Mouse (Mus musculus): Measurements from ENCODE around the gene Arhgef40.
"Not testable (repeated sequence)": the region's sequence is repeated elsewhere in the genome, so short reads cannot be mapped to it uniquely, and the experiment has no call there.

The Arhgef40 gene

DNA sequence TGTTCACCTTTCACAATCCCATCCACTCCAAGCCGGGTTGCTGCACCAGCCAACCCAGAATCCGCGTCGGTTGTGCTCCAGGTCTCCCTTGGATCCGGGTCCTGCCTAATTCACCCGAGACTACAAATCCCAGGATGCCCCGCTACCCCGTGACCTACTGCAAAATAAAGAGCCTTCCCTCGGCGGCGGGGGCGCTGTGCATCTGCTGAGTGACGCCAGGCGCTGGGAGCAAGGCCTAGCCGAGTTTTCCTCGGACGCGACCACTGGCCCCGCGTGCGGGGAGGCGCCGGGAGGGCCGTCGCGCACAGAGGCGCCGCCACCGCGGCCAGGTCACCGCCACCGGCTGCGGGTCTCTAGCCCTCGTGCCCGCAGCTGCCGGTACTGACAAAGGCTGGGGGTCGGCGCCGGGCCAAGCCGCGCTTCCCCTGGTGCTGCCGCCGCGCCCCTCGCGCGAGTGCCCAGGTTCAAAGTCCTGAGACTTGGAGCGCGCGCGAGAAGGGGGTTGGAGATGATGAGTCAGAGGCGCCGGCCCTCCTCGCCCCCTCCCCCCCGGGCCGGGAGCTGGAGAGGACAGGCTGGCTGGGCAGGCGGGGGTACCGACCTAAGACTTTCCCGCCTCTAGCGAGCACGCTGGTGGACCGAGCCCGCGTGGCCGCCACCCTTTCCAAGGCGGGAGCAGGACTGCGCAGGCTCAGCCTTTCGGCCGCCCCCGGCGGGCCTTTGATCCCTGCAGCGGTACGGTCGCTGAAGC is 35.2 kb downstream of the Arhgef40 start:
- peak; percentile 98 for DNase-seq

DNA sequence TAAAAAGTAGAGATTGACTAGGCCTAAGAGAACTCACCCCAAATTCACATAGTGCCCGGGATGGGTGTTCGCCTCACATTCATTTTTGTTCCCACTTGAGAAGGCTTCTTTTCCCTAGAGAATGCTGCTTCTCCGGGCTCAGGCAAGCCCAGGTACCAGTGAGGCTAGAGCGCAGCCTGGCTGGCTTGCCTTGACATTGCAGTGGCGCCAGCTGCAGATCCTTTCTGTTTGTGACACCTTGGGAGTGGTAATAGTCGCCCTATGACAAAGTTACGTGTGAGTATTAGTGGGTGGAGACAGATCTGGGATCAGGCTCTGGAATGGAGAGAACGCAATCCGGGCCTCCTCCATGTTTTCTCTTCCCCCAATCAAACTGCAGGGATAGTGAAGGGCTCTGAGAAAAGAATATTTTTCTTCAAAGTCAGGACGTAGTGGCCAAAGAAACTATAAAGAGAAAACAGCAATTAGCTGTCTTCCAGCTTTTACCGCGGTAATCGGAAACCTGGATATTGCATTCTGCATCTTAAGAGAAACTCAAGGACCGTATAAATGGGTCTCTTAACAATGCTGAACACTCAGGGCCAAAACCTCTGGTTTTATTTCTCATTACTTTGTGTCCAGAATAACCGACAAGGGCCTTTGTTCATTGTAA is 36.1 kb downstream of the Arhgef40 start, which contains the start of gene Zfp219:
Zfp219 (minus strand) TSS at position 248 of the 652 bp plus-strand sequence.
- peak; percentile 86 to 90 for DNase-seq

DNA sequence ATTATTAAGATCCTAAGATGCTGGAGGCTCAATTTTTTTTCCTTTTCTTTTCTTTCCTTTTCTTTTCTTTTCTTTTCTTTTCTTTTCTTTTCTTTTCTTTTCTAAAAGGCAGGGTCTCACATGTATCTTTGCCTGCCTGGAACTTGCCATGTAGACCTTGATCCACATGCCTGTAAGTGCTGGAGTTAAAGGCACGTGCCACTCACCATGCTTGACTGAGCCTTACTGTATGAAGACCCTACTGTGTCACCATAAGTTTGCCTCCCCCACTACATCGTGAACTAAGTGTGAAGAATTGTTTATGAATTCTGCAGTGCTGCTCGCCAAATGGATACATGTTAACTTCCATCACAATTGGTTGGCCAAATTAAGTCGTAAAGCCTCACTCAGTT is 36.6 kb downstream of the Arhgef40 start:
- DNase-seq = no peak

DNA sequence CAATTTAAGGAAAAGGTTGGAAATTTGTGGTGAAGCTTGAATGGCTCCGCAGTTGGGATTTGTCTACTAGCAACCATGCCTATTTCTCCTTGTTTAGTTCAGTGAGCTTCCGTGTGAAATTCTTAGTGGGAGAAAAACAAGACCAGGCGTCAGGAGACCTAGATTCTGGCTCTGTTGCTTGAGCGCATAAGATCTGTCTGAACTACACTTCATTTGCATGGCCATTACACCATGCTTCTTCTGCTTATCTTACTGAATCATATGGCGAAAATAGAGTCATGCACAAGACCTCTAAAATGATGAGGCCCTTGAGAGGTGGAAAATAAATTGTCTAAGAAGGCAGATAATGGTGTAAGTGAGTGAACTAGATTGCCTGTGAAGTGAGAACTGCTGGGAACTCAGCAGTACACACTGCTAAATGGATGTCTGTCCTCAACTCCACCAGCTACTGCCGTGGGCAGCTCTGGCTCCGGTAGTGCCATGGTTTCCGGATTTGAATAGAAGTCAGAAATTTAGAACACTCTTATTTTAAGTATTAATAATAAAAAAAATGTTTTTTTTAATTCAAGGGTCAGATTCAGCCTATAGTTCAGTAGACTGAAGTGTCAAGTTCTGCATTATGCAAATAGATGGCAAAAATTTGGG is 37.2 kb downstream of the Arhgef40 start:
- DNase-seq = no peak

DNA sequence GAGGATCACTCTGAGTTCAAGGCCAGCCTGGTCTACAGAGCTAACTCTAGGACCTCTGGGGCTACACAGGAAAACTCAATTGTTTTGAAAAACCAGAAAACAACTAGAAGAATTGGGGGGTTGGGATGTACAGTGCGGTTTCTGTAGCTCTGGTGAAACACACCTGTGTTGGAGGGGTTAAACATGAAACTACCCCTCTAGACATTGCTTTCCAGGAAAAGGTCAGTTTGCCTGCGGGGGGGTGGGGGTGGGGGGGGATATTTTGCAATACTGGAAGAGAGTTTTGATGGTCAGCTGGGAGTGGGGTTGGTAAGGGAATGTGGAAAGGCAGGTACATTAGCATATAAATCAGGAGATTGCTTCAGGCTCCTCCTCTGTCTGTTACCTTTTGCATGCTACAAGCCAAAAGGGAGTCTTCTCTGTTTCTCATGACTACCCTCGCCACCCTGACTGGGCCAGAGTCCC is 37.8 kb downstream of the Arhgef40 start:
- no peak for DNase-seq

DNA sequence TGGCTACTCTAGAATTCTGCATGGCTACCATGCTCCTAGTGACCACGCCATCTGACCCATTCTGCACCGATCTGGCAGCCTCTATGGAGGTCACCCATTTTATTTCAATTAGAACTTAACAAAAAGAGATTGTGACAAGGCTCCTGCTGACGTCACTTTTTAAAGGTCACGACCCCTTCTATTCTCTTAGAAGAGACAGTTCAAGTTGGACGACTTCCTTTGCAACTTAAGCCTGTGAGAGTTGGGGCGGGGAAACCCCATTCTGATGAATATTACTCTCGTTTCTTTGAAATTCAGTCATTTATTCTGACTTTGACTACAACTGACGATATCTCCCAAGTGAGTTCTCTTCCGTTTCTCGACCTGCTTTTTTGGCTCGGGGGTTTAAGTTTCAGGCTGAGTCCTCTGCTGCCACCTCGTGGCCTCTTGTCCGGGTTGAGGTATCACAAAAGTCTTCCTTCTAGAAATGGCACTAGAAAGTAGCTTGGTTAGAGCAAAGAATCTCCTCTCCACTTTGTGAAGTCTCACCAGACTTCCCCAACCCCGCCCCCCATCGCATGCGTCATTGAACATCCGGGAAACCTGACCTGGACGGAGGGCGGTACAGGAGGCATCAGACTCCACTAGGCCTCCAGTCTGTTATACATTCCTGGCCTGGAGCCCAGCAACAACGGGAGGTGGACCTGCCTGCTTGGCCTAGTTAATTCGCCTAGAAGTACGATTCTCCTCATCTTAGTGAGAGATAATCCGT is 38.4 kb downstream of the Arhgef40 start:
- DNase-seq = peak; percentile 95 to 97

DNA sequence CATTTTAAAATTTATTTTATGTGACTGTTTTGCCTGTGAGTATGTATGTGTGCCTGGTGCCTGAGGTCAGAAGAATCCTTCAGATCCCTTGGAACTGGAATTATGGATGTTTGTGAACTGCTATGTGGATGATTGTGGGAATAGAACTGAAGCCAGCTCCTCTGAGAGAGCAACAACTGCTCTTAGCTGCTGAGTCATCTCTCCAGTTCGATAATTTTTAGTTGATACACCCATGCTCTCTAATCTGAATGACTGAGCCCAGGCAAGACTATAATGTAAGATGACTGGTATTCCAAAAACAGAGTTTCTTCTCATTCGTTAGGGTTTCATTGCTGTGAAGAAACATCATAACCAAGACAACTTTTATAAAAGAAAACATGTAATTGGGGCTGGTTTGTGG is 39.6 kb downstream of the Arhgef40 start:
- DNase-seq = no peak

DNA sequence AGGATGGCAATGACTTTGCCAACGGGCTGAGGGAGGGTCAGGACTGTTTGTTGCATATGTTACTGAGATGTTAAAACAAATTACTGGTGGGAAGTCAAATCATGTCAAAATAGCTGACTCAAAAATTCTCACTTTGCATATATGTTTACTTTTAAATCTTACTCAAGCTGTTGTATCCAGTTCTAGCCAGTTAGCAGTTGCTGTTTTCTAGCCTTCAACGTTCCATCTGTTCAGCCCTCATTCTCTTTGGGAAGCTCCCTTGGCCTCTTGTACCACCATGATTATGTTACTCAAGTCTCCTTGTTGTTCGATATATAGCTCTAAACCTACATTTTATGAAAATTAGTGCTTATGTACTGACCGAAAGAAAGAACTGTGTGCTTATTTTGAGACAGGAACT is 41.8 kb downstream of the Arhgef40 start:
- DNase-seq = no peak

DNA sequence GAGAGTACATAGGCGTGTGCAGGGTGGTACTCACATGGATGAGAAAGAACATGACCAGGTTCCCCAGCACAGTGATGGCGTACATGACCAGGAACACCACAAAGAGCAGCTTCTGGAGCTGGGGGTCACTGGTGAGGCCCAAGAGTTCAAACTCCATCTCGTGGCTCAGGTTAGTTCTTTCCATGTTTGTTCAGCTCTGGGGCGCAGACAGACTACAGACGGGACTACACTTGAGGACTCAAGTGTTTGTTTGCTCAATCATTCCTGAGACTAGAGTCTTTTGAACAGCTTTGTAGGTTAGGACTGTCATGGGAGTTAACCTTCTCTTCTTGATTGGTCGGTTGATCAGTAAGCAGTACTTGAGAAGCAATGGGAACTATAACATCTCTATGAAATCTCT is 51.4 kb downstream of the Arhgef40 start:
- DNase-seq = no peak

DNA sequence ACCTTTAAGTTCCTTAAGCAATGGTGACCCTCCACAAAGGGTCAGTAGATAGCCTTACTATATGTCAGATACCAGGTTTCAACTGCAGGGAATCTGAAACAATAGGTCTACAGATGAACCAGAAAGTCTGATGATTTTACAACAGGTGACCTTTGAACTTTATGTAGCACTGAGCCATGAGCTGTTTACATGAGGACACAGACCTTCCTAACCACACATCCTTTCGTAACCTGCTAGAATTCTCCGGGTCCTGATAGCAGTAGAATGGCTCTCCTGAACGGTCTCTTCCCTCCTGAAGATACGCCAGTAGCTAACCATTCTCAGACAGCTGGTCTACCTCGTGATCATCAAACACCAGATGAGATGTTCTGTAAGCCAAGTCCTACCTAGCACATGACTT is 54.8 kb downstream of the Arhgef40 start:
- DNase-seq = no peak

DNA sequence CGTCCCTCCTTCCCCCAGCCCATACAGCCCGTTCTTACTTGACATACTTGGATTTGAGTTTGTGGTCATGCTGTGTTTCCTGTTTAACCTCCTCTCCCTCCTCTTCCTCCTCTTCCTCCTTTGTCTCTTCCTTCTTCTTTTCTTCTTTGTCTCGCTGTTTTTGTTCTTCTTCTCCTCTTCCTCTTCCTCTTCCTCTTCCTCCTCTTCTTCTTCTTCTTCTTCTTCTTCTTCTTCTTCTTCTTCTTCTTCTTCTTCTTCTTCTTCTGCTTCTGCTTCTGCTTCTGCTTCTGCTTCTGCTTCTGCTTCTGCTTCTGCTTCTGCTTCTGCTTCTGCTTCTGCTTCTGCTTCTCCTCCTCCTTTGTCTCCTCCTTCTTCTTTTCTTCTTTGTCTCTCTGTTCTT is 57.8 kb downstream of the Arhgef40 start, which contains the start of gene Olfr221:
Olfr221 (minus strand) TSS at position 101 of the 400 bp plus-strand sequence.
- not testable (repeated sequence) for DNase-seq

DNA sequence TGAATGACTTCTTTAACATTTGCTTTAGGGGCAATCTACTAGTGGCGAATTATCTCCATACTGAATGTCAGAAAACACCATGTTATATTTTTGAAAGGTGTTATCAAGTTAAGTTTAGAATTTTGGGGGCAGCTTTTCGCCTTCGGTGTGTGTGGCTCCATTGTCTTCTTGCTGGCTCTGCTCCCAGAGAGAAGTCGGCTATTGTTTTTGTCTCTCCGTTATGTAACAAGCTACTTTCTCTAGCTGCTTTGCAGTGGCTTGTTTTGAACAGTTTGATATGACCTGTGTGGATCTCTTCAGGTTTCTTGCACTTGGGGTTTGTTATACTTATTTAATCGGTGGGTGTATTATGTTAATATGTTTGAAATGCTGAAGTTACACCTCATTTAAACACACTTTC is 58.9 kb downstream of the Arhgef40 start:
- peak in 1 of 2 experiments; percentile 24 for DNase-seq

DNA sequence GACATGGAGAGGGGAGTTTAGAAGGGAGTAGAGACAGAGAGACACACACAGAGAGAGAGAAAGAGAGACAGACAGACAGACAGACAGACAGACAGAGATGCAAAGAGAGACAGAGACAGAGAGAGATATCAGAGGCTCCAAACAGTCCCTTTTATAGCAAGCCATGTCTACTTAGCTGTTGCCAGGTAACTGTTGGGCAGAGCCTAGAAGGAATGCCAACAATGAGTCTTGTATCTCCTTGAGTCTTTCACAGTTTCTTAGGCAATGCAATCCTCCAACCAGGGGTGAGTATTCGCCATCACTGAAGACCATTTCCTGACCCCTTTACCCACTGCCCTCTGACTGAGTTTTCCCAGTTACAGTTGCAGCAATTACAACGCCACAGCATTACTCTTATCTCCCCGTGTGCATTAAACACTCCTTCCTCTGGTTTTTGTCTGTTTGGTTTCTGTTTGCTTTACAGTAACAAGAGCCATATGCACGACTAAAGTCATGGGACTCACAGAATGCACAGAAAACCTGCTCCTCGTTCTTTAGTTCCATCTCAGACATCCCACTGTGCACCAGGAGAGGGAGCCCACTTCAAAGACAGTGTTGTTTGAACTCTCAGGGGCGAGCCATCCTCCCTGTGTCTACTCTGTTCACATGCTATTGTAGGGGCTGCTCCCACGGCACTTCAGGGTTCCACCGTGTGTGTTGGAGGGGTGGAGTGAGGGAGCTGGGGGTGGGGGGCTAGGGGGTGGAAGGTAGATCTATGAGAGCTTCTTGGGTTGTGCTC is 60.6 kb downstream of the Arhgef40 start:
- DNase-seq = peak in 1 of 2 experiments; percentile 56

DNA sequence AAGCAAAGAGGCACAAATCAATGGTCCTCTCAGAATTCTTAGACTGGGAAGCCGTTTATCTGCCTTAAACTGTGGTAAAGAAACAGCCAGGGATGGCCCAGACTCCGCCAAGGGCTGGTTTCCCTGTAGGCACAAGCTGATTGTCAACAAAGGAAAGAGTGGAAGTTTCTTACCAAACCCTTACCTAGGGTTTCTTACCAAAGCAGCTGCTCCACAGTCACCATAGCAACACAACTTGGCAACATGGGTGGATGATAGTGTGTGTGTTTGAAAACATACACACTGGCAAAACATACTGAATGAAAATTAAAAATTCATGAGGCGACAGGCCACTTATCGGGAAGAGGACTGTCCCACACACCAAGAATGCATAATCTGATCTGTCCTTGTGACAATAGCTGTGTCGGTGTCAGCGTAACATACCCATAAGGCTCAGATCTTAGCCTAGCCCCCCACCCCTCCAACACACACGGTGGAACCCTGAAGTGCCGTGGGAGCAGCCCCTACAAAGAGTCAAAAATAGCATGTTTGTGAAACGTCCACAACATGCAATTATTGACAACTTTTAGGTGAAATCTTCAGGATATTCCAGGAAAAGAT is 61.5 kb downstream of the Arhgef40 start:
- no peak for DNase-seq

DNA sequence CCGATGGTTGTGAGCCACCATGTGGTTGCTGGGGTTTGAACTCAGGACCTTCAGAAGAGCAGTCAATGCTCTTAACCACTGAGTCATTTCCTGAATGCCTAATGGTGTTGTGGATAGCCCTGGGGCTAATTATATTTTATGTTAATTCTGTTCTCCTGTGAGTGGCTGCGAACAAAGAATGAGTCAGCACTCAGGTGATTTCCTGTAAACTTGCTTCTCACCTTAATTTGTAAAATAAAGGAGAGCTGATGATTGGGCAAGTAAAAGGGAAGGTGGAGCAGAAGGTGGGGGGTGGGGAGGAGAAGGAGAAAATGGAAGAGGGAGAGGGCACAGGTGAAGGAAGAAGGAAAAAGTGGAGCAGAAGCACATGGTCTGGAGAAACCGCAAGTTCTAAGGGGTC is 68.2 kb downstream of the Arhgef40 start:
- not testable (repeated sequence) for DNase-seq
